Mouse (Mus musculus): ENCODE measurements around the gene Auts2. TPM values are rescaled to one million over a fixed set of nuclear protein-coding genes. Genes with fewer than 3 reads are reported as not detected.

Auts2 gene
- polyA plus RNA-seq, 1 experiment from 2014 or later: 71.4 TPM

DNA sequence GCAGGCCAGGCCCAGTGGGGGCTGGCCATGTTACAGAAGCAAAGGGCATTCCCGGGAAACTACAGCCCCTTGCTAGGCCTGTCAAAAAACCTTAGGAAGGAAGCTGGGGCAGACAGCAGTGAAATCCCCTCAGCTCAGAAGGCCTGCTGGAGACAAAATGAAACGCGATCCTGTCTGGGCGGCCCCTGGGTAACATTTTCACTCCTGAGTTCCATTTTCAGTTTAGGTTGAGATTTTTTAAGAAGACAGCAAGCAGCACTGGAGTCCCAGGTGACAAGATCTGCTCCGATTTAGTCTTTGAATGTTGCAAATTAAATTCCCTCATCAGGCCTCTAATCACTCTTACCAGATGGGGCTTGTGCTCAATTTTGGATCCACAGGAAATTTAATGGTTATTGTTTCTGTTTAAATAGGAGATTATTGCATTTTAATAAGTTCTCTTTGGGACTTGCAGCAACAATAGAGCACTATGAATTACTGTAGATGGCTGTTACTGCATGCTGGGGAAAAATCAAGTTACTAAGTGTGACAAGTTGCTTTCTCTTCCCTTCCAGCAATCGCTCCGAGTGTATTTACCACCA is 594.5 kb downstream of the Auts2 start:
- no peaks in the 10 kb centered on the region for H3K9me3 ChIP-seq (ENCODE audit: control insufficient read depth, low read length)
- 35% methylated on average over 7 of the region's 7 CpGs for WGBS
- no peak overlapping the region for H3K4me2 ChIP-seq (ENCODE audit: low read depth, low read length, severe bottlenecking)
- ATAC-seq (replicated peaks; ENCODE audit: low FRiP score): no peak
- H3K27ac ChIP-seq (ENCODE audit: low read depth, low read length): 0 out of 2 replicates have a peak overlapping the region, but pooled peaks have one; percentile 12
- H3K4me3 ChIP-seq (ENCODE audit: low read depth, low read length): no peak overlapping the region
- peaks cover 7% of the 10 kb centered on the region for H3K4me1 ChIP-seq (replicated peaks; ENCODE audit: control insufficient read depth, insufficient read depth, low read length)
- H3K27me3 ChIP-seq (ENCODE audit: control insufficient read depth, insufficient read depth, low read length): no peaks in the 10 kb centered on the region
- peak; percentile 52 for DNase-seq (ENCODE audit: low spot score)
- no peaks in the 10 kb centered on the region for H3K36me3 ChIP-seq (ENCODE audit: control insufficient read depth, insufficient read depth, low read length)
- H3K9ac ChIP-seq (ENCODE audit: low read length): no peak overlapping the region

GRCm38 (mm10) chr5:131946801-131947200 is 596.3 kb downstream of the Auts2 start:
- no peak for ATAC-seq (replicated peaks; ENCODE audit: low FRiP score)
- 85% methylated on average over 5 of the region's 5 CpGs for WGBS
- no peak overlapping the region for H3K9ac ChIP-seq (ENCODE audit: low read length)

GRCm38 (mm10) chr5:131944761-131945160 is 598.4 kb downstream of the Auts2 start:
- Histone ChIP-seq H3K4me3 (ENCODE audit: low read depth, low read length) (no peak overlapping the region), H3K27ac (ENCODE audit: low read depth, low read length) (no peak overlapping the region), H3K4me2 (ENCODE audit: low read depth, low read length, severe bottlenecking) (no peak overlapping the region), H3K36me3 (ENCODE audit: control insufficient read depth, insufficient read depth, low read length) (no peaks in the 10 kb centered on the region), H3K9ac (ENCODE audit: low read length) (no peak overlapping the region), H3K4me1 (replicated peaks; ENCODE audit: control insufficient read depth, insufficient read depth, low read length) (peaks cover 6% of the 10 kb centered on the region), H3K27me3 (ENCODE audit: control insufficient read depth, insufficient read depth, low read length) (no peaks in the 10 kb centered on the region), H3K9me3 (ENCODE audit: control insufficient read depth, low read length) (no peaks in the 10 kb centered on the region)
- ATAC-seq (replicated peaks; ENCODE audit: low FRiP score) (no peak), DNase-seq (ENCODE audit: low spot score) (no peak)
- WGBS: 28% methylated on average over 2 of the region's 2 CpGs

More at GRCm38 (mm10) chr5:131946801-131947200, 596.3 kb downstream of the Auts2 start:
- Histone ChIP-seq H3K4me3 (ENCODE audit: low read depth, low read length) (no peak overlapping the region), H3K4me1 (replicated peaks; ENCODE audit: control insufficient read depth, insufficient read depth, low read length) (peaks cover 7% of the 10 kb centered on the region), H3K4me2 (ENCODE audit: low read depth, low read length, severe bottlenecking) (no peak overlapping the region), H3K27ac (ENCODE audit: low read depth, low read length) (no peak overlapping the region), H3K9me3 (ENCODE audit: control insufficient read depth, low read length) (no peaks in the 10 kb centered on the region), H3K36me3 (ENCODE audit: control insufficient read depth, insufficient read depth, low read length) (no peaks in the 10 kb centered on the region), H3K27me3 (ENCODE audit: control insufficient read depth, insufficient read depth, low read length) (no peaks in the 10 kb centered on the region)
- no peak for DNase-seq (ENCODE audit: low spot score)

DNA sequence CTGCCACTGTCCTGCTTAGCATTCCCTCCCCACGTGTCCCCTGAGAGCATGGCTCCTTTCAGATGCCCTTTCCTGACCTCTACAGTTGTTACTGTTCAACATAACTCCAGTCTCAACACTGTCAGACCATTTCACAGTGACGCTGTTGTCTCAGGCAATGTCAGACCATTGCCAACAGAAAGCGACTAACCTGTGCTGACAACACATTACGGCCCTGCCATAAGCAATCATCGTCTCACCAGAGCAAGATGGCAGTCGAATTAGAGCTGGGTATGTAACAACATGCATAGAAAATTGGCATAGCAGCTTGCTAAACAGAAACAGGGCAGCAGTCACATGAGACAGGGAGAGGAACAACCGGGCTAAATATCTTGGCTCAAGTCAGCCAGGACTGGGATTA is 614.4 kb downstream of the Auts2 start:
- 84% methylated on average over 7 of the region's 7 CpGs for WGBS
- H3K4me3 ChIP-seq (ENCODE audit: low read depth, low read length): no peak overlapping the region
- ATAC-seq (replicated peaks; ENCODE audit: low FRiP score) (no peak), DNase-seq (ENCODE audit: low spot score) (no peak)
- no peaks in the 10 kb centered on the region for H3K4me1 ChIP-seq (replicated peaks; ENCODE audit: control insufficient read depth, insufficient read depth, low read length)
- H3K36me3 ChIP-seq (ENCODE audit: control insufficient read depth, insufficient read depth, low read length): no peaks in the 10 kb centered on the region
- H3K27me3 ChIP-seq (ENCODE audit: control insufficient read depth, insufficient read depth, low read length): no peaks in the 10 kb centered on the region
- H3K27ac ChIP-seq (ENCODE audit: low read depth, low read length): no peak overlapping the region
- H3K9me3 ChIP-seq (ENCODE audit: control insufficient read depth, low read length): no peaks in the 10 kb centered on the region
- H3K4me2 ChIP-seq (ENCODE audit: low read depth, low read length, severe bottlenecking): no peak overlapping the region
- no peak overlapping the region for H3K9ac ChIP-seq (ENCODE audit: low read length)

- DNase-seq (ENCODE audit: low spot score) (no peak), ATAC-seq (replicated peaks; ENCODE audit: low FRiP score) (no peak)
- peaks cover 7% of the 10 kb centered on the region for H3K4me1 ChIP-seq (replicated peaks; ENCODE audit: control insufficient read depth, insufficient read depth, low read length)
- no peak overlapping the region for H3K9ac ChIP-seq (ENCODE audit: low read length)
- no peaks in the 10 kb centered on the region for H3K9me3 ChIP-seq (ENCODE audit: control insufficient read depth, low read length)
- H3K4me2 ChIP-seq (ENCODE audit: low read depth, low read length, severe bottlenecking): no peak overlapping the region
- no peaks in the 10 kb centered on the region for H3K27me3 ChIP-seq (ENCODE audit: control insufficient read depth, insufficient read depth, low read length)
- H3K27ac ChIP-seq (ENCODE audit: low read depth, low read length): no peak overlapping the region
- no peak overlapping the region for H3K4me3 ChIP-seq (ENCODE audit: low read depth, low read length)
- WGBS: 86% methylated on average over 4 of the region's 4 CpGs
- no peaks in the 10 kb centered on the region for H3K36me3 ChIP-seq (ENCODE audit: control insufficient read depth, insufficient read depth, low read length)
Observed at GRCm38 (mm10) chr5:131922759-131923158, 620.4 kb downstream of the Auts2 start.

DNA sequence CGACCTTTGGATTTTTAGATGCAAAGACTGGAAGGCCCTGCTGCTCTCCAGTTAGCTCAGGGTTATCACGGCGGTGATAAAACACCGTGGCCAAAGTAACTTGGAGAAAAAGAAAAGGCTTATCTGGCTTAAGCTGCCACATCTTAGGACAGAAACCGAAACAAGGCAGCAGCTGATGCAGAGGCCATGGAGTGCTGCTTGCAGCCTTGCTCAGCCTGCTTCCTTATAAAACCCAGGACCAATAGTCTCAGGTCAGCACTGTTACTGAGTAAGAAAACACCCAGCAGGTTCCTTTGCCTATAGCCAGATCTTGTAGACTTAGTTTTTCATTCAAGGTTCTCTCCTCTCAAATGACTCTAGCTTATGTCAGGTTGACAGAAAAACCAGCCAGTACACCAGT is 621.0 kb downstream of the Auts2 start:
- Histone ChIP-seq H3K9ac (ENCODE audit: low read length) (no peak overlapping the region), H3K4me2 (ENCODE audit: low read depth, low read length, severe bottlenecking) (no peak overlapping the region), H3K4me3 (ENCODE audit: low read depth, low read length) (no peak overlapping the region), H3K4me1 (replicated peaks; ENCODE audit: control insufficient read depth, insufficient read depth, low read length) (peaks cover 8% of the 10 kb centered on the region), H3K27ac (ENCODE audit: low read depth, low read length) (no peak overlapping the region), H3K27me3 (ENCODE audit: control insufficient read depth, insufficient read depth, low read length) (no peaks in the 10 kb centered on the region), H3K9me3 (ENCODE audit: control insufficient read depth, low read length) (no peaks in the 10 kb centered on the region), H3K36me3 (ENCODE audit: control insufficient read depth, insufficient read depth, low read length) (no peaks in the 10 kb centered on the region)
- DNase-seq (ENCODE audit: low spot score) (no peak), ATAC-seq (replicated peaks; ENCODE audit: low FRiP score) (no peak)
- 61% methylated on average over 5 of the region's 5 CpGs for WGBS

DNA sequence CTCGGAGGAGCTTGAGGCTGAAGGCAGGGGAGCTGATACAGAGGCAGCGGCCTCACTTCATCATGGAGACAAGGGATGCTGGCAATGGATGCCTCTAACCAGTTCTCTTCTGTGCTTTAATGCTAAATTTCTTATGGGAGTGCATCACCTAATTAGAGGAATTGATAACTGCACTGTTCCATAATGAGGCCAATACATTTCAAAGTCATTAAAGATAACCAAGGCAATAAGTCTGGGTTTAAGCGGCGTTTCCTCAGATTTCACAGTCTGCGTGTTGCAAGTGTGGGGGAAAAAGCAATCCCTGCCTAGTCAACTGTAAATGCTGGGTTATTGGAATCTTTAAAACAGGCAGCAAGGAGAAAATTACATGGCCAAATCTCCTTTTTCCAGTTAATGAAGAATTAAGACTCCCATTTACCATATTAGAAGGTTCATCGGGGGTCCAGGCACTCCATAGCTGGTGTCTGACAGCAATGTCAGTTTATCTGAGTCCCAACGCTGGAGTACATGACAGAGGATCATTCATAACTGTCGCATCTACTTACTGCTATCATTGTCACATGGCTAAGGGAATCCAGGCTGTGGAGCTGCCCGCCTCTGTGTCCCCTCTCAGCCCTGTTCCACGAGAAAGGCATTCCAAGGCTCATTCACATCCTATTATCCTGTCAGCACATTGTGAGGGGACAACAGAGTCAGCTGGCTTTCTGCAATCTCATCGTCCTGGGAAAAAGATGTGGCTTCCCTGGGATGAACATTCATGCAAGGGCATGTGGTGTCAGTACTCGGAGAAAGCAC is 623.0 kb downstream of the Auts2 start:
- WGBS: 59% methylated on average over 12 of the region's 12 CpGs
- Histone ChIP-seq H3K27me3 (ENCODE audit: control insufficient read depth, insufficient read depth, low read length) (no peaks in the 10 kb centered on the region), H3K4me3 (ENCODE audit: low read depth, low read length) (no peak overlapping the region), H3K36me3 (ENCODE audit: control insufficient read depth, insufficient read depth, low read length) (no peaks in the 10 kb centered on the region), H3K4me2 (ENCODE audit: low read depth, low read length, severe bottlenecking) (no peak overlapping the region), H3K4me1 (replicated peaks; ENCODE audit: control insufficient read depth, insufficient read depth, low read length) (peaks cover 8% of the 10 kb centered on the region), H3K27ac (ENCODE audit: low read depth, low read length) (no peak overlapping the region), H3K9me3 (ENCODE audit: control insufficient read depth, low read length) (no peaks in the 10 kb centered on the region), H3K9ac (ENCODE audit: low read length) (no peak overlapping the region)
- ATAC-seq (replicated peaks; ENCODE audit: low FRiP score): no peak
- DNase-seq (ENCODE audit: low spot score): no peak

DNA sequence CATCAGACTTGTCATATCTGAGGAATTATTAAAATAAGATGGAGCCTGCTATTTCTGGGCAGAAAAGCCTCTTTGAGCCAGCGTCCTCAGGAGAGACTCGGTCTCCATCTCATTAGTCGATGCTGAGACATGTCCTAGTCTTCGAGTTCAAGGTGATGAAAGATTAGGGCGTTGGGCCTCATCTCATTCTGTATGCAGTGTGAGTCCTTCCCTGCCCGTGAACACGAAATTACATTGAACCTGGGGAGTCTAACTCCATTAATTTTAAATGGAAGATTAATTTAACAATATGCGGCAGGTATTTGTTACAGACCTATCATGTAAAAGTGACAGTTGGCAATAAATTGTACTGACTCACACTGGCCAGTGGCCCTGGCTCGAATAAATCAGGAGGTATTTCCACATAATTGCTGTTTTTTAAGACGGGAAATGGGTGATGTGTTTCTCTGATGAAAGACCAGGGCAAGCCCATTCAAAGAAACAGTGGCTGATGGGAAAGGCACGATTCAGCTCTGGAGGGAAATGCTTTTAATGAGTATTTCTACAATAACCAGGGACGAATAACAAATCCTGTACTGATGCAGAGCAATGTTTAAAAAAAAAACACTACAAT is 626.2 kb downstream of the Auts2 start:
- Histone ChIP-seq H3K9me3 (ENCODE audit: control insufficient read depth, low read length) (no peaks in the 10 kb centered on the region), H3K9ac (ENCODE audit: low read length) (no peak overlapping the region), H3K4me3 (ENCODE audit: low read depth, low read length) (no peak overlapping the region), H3K4me1 (replicated peaks; ENCODE audit: control insufficient read depth, insufficient read depth, low read length) (peaks cover 13% of the 10 kb centered on the region), H3K36me3 (ENCODE audit: control insufficient read depth, insufficient read depth, low read length) (no peaks in the 10 kb centered on the region), H3K4me2 (ENCODE audit: low read depth, low read length, severe bottlenecking) (no peak overlapping the region), H3K27me3 (ENCODE audit: control insufficient read depth, insufficient read depth, low read length) (no peaks in the 10 kb centered on the region), H3K27ac (ENCODE audit: low read depth, low read length) (no peak overlapping the region)
- no peak for ATAC-seq (replicated peaks; ENCODE audit: low FRiP score)
- 62% methylated on average over 12 of the region's 12 CpGs for WGBS
- DNase-seq (ENCODE audit: low spot score): no peak

Data from forebrain, embryonic 11.5 days (tissue).